Mouse (Mus musculus) effector memory CD4-positive, alpha-beta T cell, adult 5 months (primary cell): ENCODE results near the gene Emg1. TPM values are rescaled to one million over a fixed set of nuclear protein-coding genes. Genes with fewer than 3 reads are reported as not detected.

ENCODE experiments used
- polyA plus RNA-seq: library from polyadenylated mRNA; unstranded; fragments of 100-300 nt; shearing (Covaris generic); gene quantifications from one replicate; pipeline ENCODE4 v1.2.1, GENCODE M21; 2017

The Emg1 gene
- 299 TPM for polyA plus RNA-seq

DNA sequence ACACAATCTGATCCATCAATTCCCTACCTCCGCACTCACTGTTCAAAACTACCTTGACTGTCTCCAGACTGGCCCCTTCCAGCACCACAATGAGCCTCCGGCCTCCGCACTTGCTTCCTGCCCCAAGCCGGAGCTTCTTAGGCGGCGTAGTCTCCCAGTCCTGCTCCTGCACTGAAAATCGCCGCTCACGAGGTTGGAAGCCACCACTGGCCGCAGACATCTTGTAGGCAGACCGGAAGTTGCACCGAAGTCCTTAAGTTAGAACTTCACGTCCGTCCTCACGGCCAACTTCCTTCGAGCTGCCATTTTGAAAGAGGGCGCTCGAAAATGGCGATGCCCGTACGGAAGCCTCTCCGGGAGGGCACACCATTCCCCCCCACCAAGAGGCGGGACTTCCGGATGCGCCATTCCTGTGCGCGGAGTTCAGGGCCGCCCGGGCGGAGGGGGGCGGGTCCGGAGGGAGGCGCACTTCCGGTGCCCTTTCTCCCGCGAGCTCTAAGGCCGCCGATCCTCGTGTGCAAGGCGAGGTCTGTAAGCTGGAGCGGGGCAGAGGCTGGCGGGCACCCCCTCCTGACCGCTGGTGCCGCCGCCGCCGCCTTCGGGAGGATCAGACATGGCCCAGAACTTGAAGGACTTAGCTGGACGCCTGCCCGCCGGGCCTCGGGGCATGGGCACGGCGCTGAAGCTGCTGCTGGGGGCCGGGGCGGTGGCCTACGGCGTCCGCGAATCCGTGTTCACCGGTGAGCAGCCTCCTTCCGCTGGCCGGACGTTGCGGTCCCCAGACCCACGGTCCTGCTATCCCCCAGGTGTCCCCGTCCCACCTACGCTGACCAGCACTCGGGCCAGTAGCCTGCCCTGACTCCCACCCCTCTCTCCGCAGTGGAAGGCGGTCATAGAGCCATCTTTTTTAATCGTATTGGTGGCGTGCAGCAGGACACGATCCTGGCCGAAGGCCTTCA is at the start of gene Emg1, which contains the start of gene Phb2:
TSS of gene Emg1 (minus strand) at position 355 of the 959 bp plus-strand sequence.
TSS of gene Phb2 (plus strand) at position 513 of the 959 bp plus-strand sequence.

DNA sequence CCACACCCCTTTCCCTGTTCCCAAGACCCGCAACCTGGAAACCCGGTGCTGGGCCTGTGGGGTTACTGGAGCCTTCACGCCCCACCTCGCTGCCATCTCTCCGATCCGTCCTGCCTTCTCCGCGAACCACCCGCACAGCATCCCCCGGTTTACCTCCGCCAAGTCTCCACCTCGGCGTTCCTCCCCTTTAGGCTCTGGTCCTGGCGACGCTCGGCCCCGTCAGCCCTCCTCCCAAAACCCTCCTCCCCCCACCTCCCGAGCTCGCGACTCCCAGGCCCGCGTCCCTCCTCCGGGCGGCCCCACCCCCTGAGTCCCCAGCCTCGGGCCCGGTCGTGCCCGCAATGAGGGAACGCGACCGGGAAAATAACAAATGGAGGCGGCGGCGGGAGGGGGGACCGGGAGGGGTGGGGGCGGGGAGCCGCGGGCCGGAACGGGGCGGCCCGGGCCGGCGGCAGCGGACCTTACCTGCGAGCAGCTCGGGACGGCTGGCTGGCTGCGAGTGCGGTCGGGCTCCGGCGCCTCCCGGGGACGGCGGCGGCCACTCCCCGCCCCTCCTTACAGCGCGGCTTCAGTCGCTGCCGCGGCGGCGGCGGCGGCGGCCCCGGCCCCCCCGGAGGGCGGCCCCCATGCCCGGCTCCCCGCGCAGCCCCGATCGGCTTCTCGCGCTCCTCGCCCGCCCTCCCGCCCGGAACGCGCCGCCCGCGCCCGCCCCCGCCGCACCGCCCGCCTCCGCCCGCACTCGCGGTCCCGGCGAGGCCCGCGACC is 44.0 kb upstream of the Emg1 start, which contains the start of the genes Gm45234 and Atn1:
TSS of gene Gm45234 (minus strand) at position 191 of the 765 bp plus-strand sequence.
TSS of gene Atn1 (minus strand) at position 694 of the 765 bp plus-strand sequence.

DNA sequence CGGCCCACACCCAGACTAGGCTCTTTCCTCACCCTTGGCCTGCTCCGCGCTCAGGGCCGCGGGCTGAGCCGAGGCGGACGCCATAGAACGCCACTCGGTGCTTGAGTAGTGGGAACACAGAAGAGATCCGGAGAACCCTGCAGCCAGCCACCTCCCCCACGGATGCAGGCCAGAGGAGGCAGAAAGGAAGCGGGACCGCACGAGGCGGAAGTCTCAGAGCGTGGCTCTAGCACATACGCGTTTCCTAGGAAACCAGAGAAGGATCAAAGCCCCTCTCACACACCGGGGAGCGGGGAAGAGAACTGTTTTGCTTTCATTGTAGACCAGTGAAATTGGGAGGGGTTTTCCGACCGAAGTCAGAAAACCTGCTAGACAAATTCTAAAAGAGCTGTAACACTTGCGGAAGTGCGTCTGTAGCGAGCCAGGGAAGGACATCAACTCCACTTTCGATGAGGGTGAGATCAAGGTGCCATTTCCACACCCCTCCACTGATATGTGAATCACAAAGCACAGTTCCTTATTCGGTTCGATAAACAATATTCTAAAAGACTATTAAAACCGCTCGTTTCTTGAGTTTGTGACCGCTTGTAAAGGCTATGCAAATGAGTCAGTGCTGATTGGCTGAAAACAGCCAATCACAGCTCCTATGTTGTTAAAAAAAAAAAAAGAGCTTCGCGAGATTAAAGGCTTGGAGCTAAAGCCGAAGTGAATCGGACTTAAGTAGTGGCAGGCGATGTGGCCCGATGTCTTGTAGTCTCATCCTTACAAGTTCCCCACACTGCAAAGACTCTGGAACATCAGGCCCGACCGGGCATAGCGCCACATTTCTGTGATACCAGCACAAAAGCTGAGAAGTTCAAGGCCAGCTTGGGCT is 29.1 kb upstream of the Emg1 start, which contains the start of gene Grcc10:
TSS of gene Grcc10 (minus strand) at position 487 of the 874 bp plus-strand sequence.

DNA sequence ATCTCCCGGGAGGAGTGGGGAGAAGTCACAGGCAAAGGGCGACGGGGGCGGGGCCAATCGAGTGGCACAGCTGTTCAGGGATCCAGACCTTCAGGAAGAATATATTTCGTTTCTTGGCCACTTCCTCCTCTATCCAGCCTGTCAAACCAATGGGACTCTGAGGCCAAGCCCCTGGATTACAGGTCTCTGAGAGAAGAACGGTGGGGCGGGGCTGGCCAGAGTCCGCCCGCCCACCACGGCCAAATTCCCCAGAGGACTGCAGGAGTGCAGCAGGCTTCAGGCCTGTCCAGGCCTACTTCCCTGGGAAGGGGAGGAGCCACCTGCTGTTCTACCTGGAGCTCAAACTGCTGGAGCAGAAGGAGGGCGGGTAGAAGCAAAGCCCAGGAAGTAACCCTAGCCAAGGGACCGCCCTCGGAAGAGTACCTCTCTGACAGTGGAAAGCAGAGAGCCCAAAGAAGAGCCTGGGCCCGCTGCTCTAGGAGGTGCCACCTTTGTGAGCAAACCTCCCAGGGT is 26.6 kb upstream of the Emg1 start, which contains the start of gene Ptpn6:
TSS of gene Ptpn6 (minus strand) at position 204 of the 513 bp plus-strand sequence.

DNA sequence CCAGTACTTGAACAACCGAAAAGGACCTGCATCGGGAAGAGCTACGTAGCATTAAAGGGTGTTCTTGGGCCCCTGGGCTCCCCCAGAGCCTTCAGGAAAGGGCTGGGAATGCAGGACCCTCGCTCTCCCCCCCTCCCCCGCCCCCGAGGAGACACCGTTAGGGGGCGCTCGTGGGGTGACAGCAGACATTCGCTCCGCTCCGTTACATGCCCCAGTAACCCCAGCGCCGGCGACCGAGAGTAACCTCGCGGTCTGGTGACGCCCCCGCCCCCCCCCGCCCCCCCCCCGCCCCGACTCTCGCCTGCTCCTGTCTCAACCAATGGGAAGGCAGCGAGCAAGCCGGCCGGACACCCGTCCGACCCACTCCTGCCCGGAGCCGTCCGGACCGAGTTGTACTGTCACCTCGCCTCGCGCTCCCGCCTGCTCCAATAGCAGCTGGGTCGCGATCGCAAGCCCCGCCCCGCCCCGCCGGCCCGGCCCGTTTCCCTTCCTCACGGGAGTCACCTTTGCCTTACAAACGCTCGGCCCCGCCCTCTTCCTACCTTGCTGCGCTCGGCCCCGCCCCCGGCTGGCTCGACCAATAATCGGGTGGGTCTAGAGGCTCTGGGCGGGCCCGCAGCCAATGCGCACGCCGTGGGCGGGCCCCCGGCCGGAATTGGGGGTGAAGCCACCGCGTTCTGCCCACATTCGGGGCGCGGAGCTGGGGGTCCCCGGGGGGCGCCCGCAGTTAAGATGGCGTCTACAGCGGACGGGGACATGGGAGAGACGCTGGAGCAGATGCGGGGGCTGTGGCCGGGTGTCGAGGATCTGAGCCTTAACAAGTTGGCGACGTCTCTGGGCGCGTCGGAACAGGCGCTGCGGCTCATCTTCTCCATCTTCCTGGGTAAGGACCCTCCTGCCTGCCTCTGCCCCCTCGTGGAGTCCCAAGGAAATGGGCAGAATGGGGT is 49.2 kb downstream of the Emg1 start, which contains the start of gene Lpcat3:
TSS of gene Lpcat3 (plus strand) at position 551 of the 947 bp plus-strand sequence.

Other genes starting within 250 kb of the Emg1 start
- not detected for gene Clstn3, start 247.4 kb downstream of the Emg1 start, polyA plus RNA-seq
- 0.12 TPM for gene C1rl, start 219.1 kb downstream of the Emg1 start, polyA plus RNA-seq
- gene C1ra, start 199.8 kb downstream of the Emg1 start, polyA plus RNA-seq: not detected
- gene C1s1, start 169.8 kb downstream of the Emg1 start, polyA plus RNA-seq: not detected
- gene C1rb, start 141.9 kb downstream of the Emg1 start, polyA plus RNA-seq: not detected
- gene C1s2, start 76.1 kb downstream of the Emg1 start, polyA plus RNA-seq: not detected
- gene Lpcat3, start 49.2 kb downstream of the Emg1 start, polyA plus RNA-seq: 27.3 TPM
- 137 TPM for gene Phb2, start 158 bp upstream of the Emg1 start, polyA plus RNA-seq
- gene Ptpn6, start 26.5 kb upstream of the Emg1 start, polyA plus RNA-seq: 230 TPM
- gene Grcc10, start 29.2 kb upstream of the Emg1 start, polyA plus RNA-seq: 313 TPM
- 0.44 TPM for gene Gm45234, start 43.8 kb upstream of the Emg1 start, polyA plus RNA-seq
- 21.5 TPM for gene Atn1, start 44.3 kb upstream of the Emg1 start, polyA plus RNA-seq
- 4.5 TPM for gene Eno2, start 57.5 kb upstream of the Emg1 start, polyA plus RNA-seq
- gene Lrrc23, start 67.5 kb upstream of the Emg1 start, polyA plus RNA-seq: 3.9 TPM
- gene Spsb2, start 96.5 kb upstream of the Emg1 start, polyA plus RNA-seq: 3.3 TPM
- gene Tpi1, start 102.1 kb upstream of the Emg1 start, polyA plus RNA-seq: 109 TPM
- gene Usp5, start 117.3 kb upstream of the Emg1 start, polyA plus RNA-seq: 69.3 TPM
- gene Cdca3, start 117.4 kb upstream of the Emg1 start, polyA plus RNA-seq: 2.5 TPM
- gene Gnb3, start 128.1 kb upstream of the Emg1 start, polyA plus RNA-seq: not detected
- gene P3h3, start 145.6 kb upstream of the Emg1 start, polyA plus RNA-seq: not detected
- not detected for gene Gpr162, start 151.8 kb upstream of the Emg1 start, polyA plus RNA-seq
- gene Cd4, start 176.0 kb upstream of the Emg1 start, polyA plus RNA-seq: 653 TPM
- 0.87 TPM for gene Lag3, start 199.5 kb upstream of the Emg1 start, polyA plus RNA-seq
- gene Ptms, start 207.9 kb upstream of the Emg1 start, polyA plus RNA-seq: 4.7 TPM
- 116 TPM for gene Mlf2, start 219.2 kb upstream of the Emg1 start, polyA plus RNA-seq